Mouse (Mus musculus) myocyte (in vitro differentiated cells): Measurements from ENCODE around the gene Gm3417.

Experiments
- CEBPB ChIP-seq: IDR thresholded peaks from 2 replicates; pipeline ENCODE4 v1.6.1; 2011; ENCODE audit warnings: mild to moderate bottlenecking, moderate library complexity; ENCODE audit not compliant: poor library complexity, insufficient read depth, severe bottlenecking
- E2F4 ChIP-seq: IDR thresholded peaks from one replicate; pipeline ENCODE4 v1.6.1; 2011; ENCODE audit warnings: mild to moderate bottlenecking, control low read depth, moderate library complexity; ENCODE audit not compliant: insufficient read depth
- MAX ChIP-seq: IDR thresholded peaks from one replicate; pipeline ENCODE4 v1.6.1; 2011; ENCODE audit warnings: low read depth, mild to moderate bottlenecking, control low read depth
- MYOG ChIP-seq, 3 experiments: IDR thresholded peaks; one replicate each; pipeline ENCODE4 v1.6.1; 2011; ENCODE audit warnings: control low read depth in 2 of 3, low read depth in 2 of 3, mild to moderate bottlenecking in 2 of 3; ENCODE audit not compliant: insufficient read length in 2 of 3, control insufficient read depth in 1 of 3, insufficient read depth in 1 of 3
- POLR2A ChIP-seq: IDR thresholded peaks from one replicate; pipeline ENCODE4 v1.6.1; 2011; ENCODE audit warnings: low read depth, mild to moderate bottlenecking, control low read depth, moderate library complexity; ENCODE audit not compliant: insufficient read length
- POLR2AphosphoS2 ChIP-seq: IDR thresholded peaks from one replicate; pipeline ENCODE4 v1.6.1; 2011; ENCODE audit warnings: low read depth, control low read depth; ENCODE audit not compliant: insufficient read length
- REST ChIP-seq: IDR thresholded peaks from one replicate; pipeline ENCODE4 v1.6.1; 2011; ENCODE audit warnings: mild to moderate bottlenecking, control low read depth, moderate library complexity; ENCODE audit not compliant: insufficient read depth, insufficient read length
- TCF12 ChIP-seq: IDR thresholded peaks from one replicate; pipeline ENCODE4 v1.6.1; 2011; ENCODE audit warnings: mild to moderate bottlenecking, control low read depth; ENCODE audit not compliant: poor library complexity, insufficient read depth, severe bottlenecking
- TCF3 ChIP-seq: IDR thresholded peaks from one replicate; pipeline ENCODE4 v1.6.1; 2011; ENCODE audit warnings: low read depth, control low read depth; ENCODE audit not compliant: insufficient read length

GRCm38 (mm10) chr17:14917866-14918265 lies 60.7 kb downstream of the Gm3417 start:
- TF ChIP-seq POLR2A (no peak), CEBPB (no peak), E2F4 (no peak), POLR2AphosphoS2 (no peak), MAX (no peak), TCF12 (no peak), MYOG (IDR thresholded peaks at IDR 0.05; ENCODE audit: control insufficient read depth in 1 of 3, insufficient read depth in 1 of 3, insufficient read length in 2 of 3, low read depth in 2 of 3) (no peak), TCF3 (no peak), REST (no peak)
